Mouse (Mus musculus) Patski (cell line): Measurements from ENCODE around the gene Zbtb20. TPM values are rescaled to one million over a fixed set of nuclear protein-coding genes. Genes with fewer than 3 reads are reported as not detected.

Source experiments
- ATAC-seq: fragments of 100-300 bp; one replicate; pipeline ENCODE4 v1.8.0; 2021
- CTCF ChIA-PET: fragments of 350-600 bp; sonication (Branson Sonifier 250); formaldehyde crosslinking; loops from one replicate; lab custom pipeline; 2022; ENCODE audit warnings: inconsistent platforms; lab: Charles Lee
- POLR2A ChIA-PET: fragments of 350-600 bp; sonication (Branson Sonifier 250); formaldehyde crosslinking; loops from one replicate; lab custom pipeline; 2022; ENCODE audit warnings: antibody characterized with exemption, inconsistent platforms; lab: Charles Lee
- DNase-seq: peaks from one replicate; pipeline ENCODE4 v3.0.0-alpha.2; 2011; ENCODE audit warnings: low read depth, low spot score
- H3K27me3 ChIP-seq: fragments of 371-371 bp; one replicate; pipeline ENCODE4 v1.5.1; 2021
- CTCF ChIP-seq: fragments of 100-300 bp; IDR thresholded peaks from one replicate; pipeline ENCODE4 v1.5.1; 2021
- in situ Hi-C: fragments of 300-500 bp; cut with MboI; formaldehyde crosslinking; loops from 3 replicates; pipeline ENCODE4 v1.11.1; 2018; ENCODE audit warnings: low pct_unique_long_range_greater_than_20kb, mixed read lengths
- polyA plus RNA-seq: library from polyadenylated mRNA; unstranded; gene quantifications from one replicate; pipeline ENCODE4 v1.2.3, GENCODE M21; 2021

The Zbtb20 gene
- polyA plus RNA-seq, 1 experiment from 2014 or later: 12.2 TPM

DNA sequence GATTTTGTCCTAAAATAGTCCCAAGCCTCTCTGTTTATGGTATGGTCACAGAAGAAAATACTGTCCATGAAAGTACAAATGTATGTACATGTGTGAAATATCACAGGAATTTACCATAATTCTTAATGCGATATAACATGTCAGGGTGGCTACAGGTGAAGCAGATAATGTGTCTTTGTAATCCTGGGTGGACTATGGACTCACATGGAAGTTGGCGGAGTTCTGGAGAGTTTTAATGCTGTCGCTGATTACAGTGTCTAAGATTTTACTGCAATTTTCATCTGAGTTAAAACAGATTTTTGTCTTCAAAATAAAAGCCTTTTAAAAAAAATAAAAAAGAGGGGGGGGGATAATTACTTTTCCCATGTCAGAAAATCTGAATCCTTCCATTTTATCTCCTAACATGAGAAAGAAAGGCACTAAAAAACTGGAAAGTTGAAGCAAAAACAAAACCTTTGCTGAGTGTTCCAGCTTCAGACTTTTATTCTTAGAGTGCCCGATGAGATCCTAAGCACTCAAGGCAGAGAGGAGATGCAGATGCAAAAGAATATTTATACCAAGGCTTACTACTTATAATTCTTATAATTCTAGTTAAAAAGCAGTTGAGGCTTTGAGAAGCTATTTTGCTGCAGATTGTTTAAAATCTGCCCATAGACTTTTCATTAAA, 509.4 kb downstream of the Zbtb20 start:
- H3K27me3 ChIP-seq: no peaks in the 10 kb centered on the region
- TF ChIP-seq CTCF: no peak
- DNase-seq: no peak
- ATAC-seq: no peak
- CTCF ChIA-PET: interaction anchor here (1.6 kb wide), 1 partner anchor 8 kb away, joined by 3 read pairs; no protein-coding TSS in a partner anchor
- POLR2A ChIA-PET: no interaction called here
- in situ Hi-C loops: no loop called here

DNA sequence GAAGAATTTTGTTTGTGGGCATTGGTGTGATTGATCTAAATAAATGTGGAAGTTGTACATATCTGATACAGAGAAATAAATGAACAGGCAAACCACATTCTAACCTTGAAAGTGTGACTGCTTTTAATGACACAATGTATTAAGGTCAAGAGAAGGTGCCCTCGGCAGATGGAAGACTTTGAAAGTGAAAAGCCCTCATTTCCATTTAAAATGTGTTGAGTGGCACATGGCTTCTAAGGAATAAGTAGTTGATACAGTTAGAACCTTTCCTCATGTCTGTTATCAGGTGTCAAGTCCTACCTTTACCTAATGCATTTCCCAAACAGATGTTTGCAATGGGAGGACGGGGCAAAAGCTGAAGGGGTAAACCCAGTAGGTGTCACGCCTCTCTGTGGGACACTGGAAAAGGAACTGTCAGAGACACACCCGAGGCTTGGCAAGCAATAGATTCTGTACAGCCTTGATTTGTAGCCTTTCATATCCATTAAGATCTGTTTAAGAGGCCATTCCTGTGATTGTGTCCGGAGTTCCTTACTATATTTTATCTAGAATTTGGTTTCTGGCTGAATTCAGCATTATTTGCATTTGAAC, 510.0 kb downstream of the Zbtb20 start:
- ChIA-PET POLR2A (no interaction called here), CTCF (interaction anchor here (1.6 kb wide), 1 partner anchor 9 kb away, joined by 3 read pairs; no protein-coding TSS in a partner anchor)
- DNase-seq (no peak), ATAC-seq (no peak)
- TF ChIP-seq CTCF: no peak
- H3K27me3 ChIP-seq: no peaks in the 10 kb centered on the region
- in situ Hi-C loops: no loop called here

DNA sequence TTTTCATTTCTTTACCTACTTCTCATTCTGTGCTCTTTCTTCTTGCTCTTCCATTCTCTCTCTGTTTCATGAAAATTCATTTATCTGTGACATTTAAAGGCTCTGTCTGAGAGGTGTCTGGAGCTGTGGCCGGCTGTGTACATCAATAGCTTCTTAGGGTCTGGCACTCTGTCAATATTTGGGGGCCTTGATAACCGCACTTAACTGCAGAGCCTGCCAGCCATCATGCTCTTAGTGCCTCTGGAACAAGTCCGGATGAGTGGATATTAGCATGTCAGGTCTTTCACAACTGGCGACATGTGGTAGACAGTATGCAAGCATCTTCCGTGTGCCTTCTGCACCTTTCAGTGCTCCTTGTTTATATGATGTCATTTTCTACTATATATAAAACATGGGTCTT, 510.7 kb downstream of the Zbtb20 start:
- ATAC-seq (no peak), DNase-seq (no peak)
- ChIA-PET POLR2A (no interaction called here), CTCF (interaction anchor here (1.6 kb wide), 1 partner anchor 9 kb away, joined by 3 read pairs; no protein-coding TSS in a partner anchor)
- no peaks in the 10 kb centered on the region for H3K27me3 ChIP-seq
- TF ChIP-seq CTCF: no peak
- in situ Hi-C loops: no loop called here

- DNase-seq (no peak), ATAC-seq (no peak)
- no peak for TF ChIP-seq CTCF
- CTCF ChIA-PET: interaction anchor here (0.6 to 2.1 kb wide), 3 partner anchors 9 to 16 kb away, joined by 3 to 5 read pairs (median 5); no protein-coding TSS in a partner anchor
- in situ Hi-C loops: no loop called here
- POLR2A ChIA-PET: no interaction called here
- no peaks in the 10 kb centered on the region for H3K27me3 ChIP-seq
Observed at GRCm38 (mm10) chr16:43388389-43388788, 512.7 kb downstream of the Zbtb20 start.

DNA sequence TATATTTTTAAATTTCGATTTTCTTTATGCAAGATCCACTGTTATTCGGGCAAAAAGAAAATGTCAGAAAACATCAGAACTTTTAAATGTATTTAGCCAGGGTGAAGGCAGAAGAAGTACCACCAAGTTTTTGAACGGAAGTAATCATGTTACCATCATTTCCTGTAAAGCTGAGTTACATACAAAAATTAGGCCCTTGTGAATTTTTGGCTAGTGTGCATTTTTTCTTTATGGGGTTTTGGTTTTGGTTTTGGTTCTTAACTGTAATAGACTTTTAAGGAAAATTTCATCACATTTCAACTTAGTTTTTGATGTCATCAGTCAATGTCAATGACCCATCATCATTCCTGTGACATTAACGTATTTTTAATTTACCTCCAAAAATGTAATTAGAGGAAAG, 514.7 kb downstream of the Zbtb20 start:
- CTCF ChIA-PET: interaction anchor here (1.3 kb wide), 1 partner anchor 14 kb away, joined by 3 read pairs; no protein-coding TSS in a partner anchor
- H3K27me3 ChIP-seq: no peaks in the 10 kb centered on the region
- POLR2A ChIA-PET: no interaction called here
- DNase-seq (no peak), ATAC-seq (no peak)
- in situ Hi-C loops: no loop called here
- no peak for TF ChIP-seq CTCF

DNA sequence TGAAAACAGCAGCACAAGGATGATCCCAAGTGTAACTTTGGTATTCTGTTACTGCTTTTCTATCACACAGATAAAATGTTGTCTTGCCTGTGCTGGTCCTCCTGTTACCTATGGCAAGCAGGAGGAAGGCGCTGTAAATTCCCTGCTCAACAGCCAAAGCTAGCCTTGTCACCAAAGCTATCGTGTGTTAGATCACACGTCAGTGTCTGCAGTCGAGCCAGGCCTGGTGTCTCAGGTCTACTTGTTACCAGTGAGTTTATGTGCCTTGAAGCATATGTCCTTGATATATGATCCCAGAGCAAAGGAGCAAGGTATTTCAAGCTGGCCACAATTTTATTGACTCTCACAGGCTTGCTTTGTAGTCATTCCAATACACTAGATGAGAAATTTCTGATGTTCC, 517.7 kb downstream of the Zbtb20 start:
- in situ Hi-C loops: no loop called here
- no peak for TF ChIP-seq CTCF
- DNase-seq: no peak
- no peaks in the 10 kb centered on the region for H3K27me3 ChIP-seq
- no peak for ATAC-seq
- ChIA-PET CTCF (no interaction called here), POLR2A (no interaction called here)

- in situ Hi-C loops: no loop called here
- POLR2A ChIA-PET: interaction anchor here (0.9 kb wide), 1 partner anchor 38 kb away, joined by 3 read pairs; no protein-coding TSS in a partner anchor
Observed at GRCm38 (mm10) chr16:43394013-43394568, 518.4 kb downstream of the Zbtb20 start.

GRCm38 (mm10) chr16:43394760-43395159, 519.1 kb downstream of the Zbtb20 start:
- POLR2A ChIA-PET: interaction anchor here (0.9 kb wide), 1 partner anchor 37 kb away, joined by 3 read pairs; no protein-coding TSS in a partner anchor
- in situ Hi-C loops: no loop called here
- no peak for ATAC-seq
- no peak for DNase-seq
- CTCF ChIA-PET: interaction anchor here (1.3 to 1.6 kb wide), 2 partner anchors 12 to 14 kb away, joined by 3 to 4 read pairs; no protein-coding TSS in a partner anchor
- no peaks in the 10 kb centered on the region for H3K27me3 ChIP-seq
- no peak for TF ChIP-seq CTCF

More at GRCm38 (mm10) chr16:43394013-43394568, 518.4 kb downstream of the Zbtb20 start:
- no peak for ATAC-seq
- no peak for TF ChIP-seq CTCF
- CTCF ChIA-PET: interaction anchor here (1.3 to 1.6 kb wide), 2 partner anchors 13 to 15 kb away, joined by 3 to 4 read pairs; no protein-coding TSS in a partner anchor
- no peaks in the 10 kb centered on the region for H3K27me3 ChIP-seq
- DNase-seq: no peak

GRCm38 (mm10) chr16:43396849-43397628, 521.4 kb downstream of the Zbtb20 start:
- H3K27me3 ChIP-seq: no peaks in the 10 kb centered on the region
- in situ Hi-C loops: no loop called here
- TF ChIP-seq CTCF: no peak
- ChIA-PET POLR2A (no interaction called here), CTCF (interaction anchor here (1.5 kb wide), 1 partner anchor 14 kb away, joined by 4 read pairs; no protein-coding TSS in a partner anchor)
- no peak for DNase-seq
- no peak for ATAC-seq
